Mouse (Mus musculus) small intestine, adult 2 months (tissue): ENCODE results near the gene Sptlc2.

Experiments used
- CTCF ChIP-seq: fragments of 200-500 bp; IDR thresholded peaks from 2 replicates; pipeline ENCODE4 v1.5.1; 2012; ENCODE audit warnings: low read depth, mild to moderate bottlenecking, control low read depth, inconsistent platforms, low read length, moderate library complexity, mixed read lengths; ENCODE audit not compliant: insufficient replicate concordance, insufficient read length; ENCODE audit errors: extremely low read depth
- POLR2A ChIP-seq: fragments of 200-500 bp; IDR thresholded peaks from 2 replicates; pipeline ENCODE4 v1.6.1; 2012; ENCODE audit warnings: low read depth, mild to moderate bottlenecking, control low read depth, inconsistent platforms, low read length, moderate library complexity

GRCm38 (mm10) chr12:87327610-87328009 is 60.5 kb downstream of the Sptlc2 start:
- TF ChIP-seq POLR2A (no peak), CTCF (no peak)
